Mouse (Mus musculus) CD4-positive, CD25-positive, alpha-beta regulatory T cell (primary cell): ENCODE measurements around the gene Pank2. TPM values are rescaled to one million over a fixed set of nuclear protein-coding genes. Genes with fewer than 3 reads are reported as not detected.

Experiments
- polyA plus RNA-seq: library from polyadenylated mRNA; unstranded; fragments of 100-300 nt; shearing (Covaris generic); gene quantifications from one replicate; pipeline ENCODE4 v1.2.1, GENCODE M21; 2017

The Pank2 gene
- 104 TPM for polyA plus RNA-seq

GRCm38 (mm10) chr2:131262213-131262672, at the start of gene Pank2:
Gene Pank2 (plus strand): TSS chr2:131262495.

GRCm38 (mm10) chr2:131233307-131234126, 28.8 kb upstream of the Pank2 start, which contains the start of gene Mavs:
Gene Mavs (plus strand): TSS chr2:131234063.

Other genes starting within 250 kb of the Pank2 start
- gene Gfra4, start 219.4 kb upstream of the Pank2 start, polyA plus RNA-seq = not detected
- gene Adam33, start 198.7 kb upstream of the Pank2 start, polyA plus RNA-seq = 0.23 TPM
- 0.13 TPM for gene Siglec1, start 175.7 kb upstream of the Pank2 start, polyA plus RNA-seq
- gene Hspa12b, start 135.2 kb upstream of the Pank2 start, polyA plus RNA-seq = 0.35 TPM
- gene Gm11037, start 129.0 kb upstream of the Pank2 start, polyA plus RNA-seq = not detected
- 42.8 TPM for gene 1700037H04Rik, start 102.4 kb upstream of the Pank2 start, polyA plus RNA-seq
- 7.4 TPM for gene Cenpb, start 82.4 kb upstream of the Pank2 start, polyA plus RNA-seq
- 78.9 TPM for gene Cdc25b, start 75.5 kb upstream of the Pank2 start, polyA plus RNA-seq
- 0.26 TPM for gene Spef1, start 75.2 kb upstream of the Pank2 start, polyA plus RNA-seq
- gene Ap5s1, start 55.4 kb upstream of the Pank2 start, polyA plus RNA-seq = 19.7 TPM
- 25.9 TPM for gene Mavs, start 28.4 kb upstream of the Pank2 start, polyA plus RNA-seq
- gene Rnf24, start 90.4 kb downstream of the Pank2 start, polyA plus RNA-seq = 1.1 TPM
- gene Smox, start 229.0 kb downstream of the Pank2 start, polyA plus RNA-seq = 37.9 TPM